Mouse (Mus musculus) cerebral cortex, adult 2 months (tissue): ENCODE results near the gene Cox7b2.

ENCODE experiments used
- WGBS: fragments of 180-500 bp; shearing (Covaris S2); methylation state at CpG from one replicate; pipeline ENCODE4 v1.1.7; 2018; 5-methylcytosine and 5-hydroxymethylcytosine counted together

The Cox7b2 gene

GRCm38 (mm10) chr5:71548079-71548478 is at the start of gene Cox7b2:
Cox7b2 (minus strand) TSS chr5:71548205.
- 94% methylated on average over 10 of the region's 10 CpGs for WGBS

- WGBS: 88% methylated on average over 2 of the region's 2 CpGs
These were observed 47.3 kb upstream of the Cox7b2 start for GRCm38 (mm10) chr5:71595321-71595720.

- WGBS: 66% methylated on average over 2 of the region's 2 CpGs
These were observed 45.8 kb upstream of the Cox7b2 start for GRCm38 (mm10) chr5:71593745-71594255.

- 69% methylated on average over 9 of the region's 9 CpGs for WGBS
These were observed 23.7 kb upstream of the Cox7b2 start for GRCm38 (mm10) chr5:71571646-71572237.

- 77% methylated on average over 12 of the region's 15 CpGs for WGBS
These were observed 22.5 kb downstream of the Cox7b2 start for GRCm38 (mm10) chr5:71525486-71525885.

- WGBS: 18% methylated on average over 6 of the region's 6 CpGs
These were observed 45.8 kb downstream of the Cox7b2 start for GRCm38 (mm10) chr5:71502058-71502678.

- WGBS: 32% methylated on average over 5 of the region's 5 CpGs
These were observed 52.4 kb downstream of the Cox7b2 start for GRCm38 (mm10) chr5:71495621-71496020.

GRCm38 (mm10) chr5:71456957-71457356 is 91.0 kb downstream of the Cox7b2 start:
- WGBS: 70% methylated on average over 3 of the region's 3 CpGs

- 32% methylated on average over 6 of the region's 6 CpGs for WGBS
These were observed 107.8 kb downstream of the Cox7b2 start for GRCm38 (mm10) chr5:71440174-71440573.
